Mouse (Mus musculus) lung, adult 18-20 months (tissue): ENCODE results near the gene Chd2.
"Not testable (repeated sequence)": the region's sequence is repeated elsewhere in the genome, so short reads cannot be mapped to it uniquely, and the experiment has no call there.

Source experiments
- DNase-seq, 2 experiments: peaks; one replicate each; pipeline ENCODE4 v3.0.0; 2022; ENCODE audit warnings: mixed read lengths in 2 of 2

Chd2 gene

DNA sequence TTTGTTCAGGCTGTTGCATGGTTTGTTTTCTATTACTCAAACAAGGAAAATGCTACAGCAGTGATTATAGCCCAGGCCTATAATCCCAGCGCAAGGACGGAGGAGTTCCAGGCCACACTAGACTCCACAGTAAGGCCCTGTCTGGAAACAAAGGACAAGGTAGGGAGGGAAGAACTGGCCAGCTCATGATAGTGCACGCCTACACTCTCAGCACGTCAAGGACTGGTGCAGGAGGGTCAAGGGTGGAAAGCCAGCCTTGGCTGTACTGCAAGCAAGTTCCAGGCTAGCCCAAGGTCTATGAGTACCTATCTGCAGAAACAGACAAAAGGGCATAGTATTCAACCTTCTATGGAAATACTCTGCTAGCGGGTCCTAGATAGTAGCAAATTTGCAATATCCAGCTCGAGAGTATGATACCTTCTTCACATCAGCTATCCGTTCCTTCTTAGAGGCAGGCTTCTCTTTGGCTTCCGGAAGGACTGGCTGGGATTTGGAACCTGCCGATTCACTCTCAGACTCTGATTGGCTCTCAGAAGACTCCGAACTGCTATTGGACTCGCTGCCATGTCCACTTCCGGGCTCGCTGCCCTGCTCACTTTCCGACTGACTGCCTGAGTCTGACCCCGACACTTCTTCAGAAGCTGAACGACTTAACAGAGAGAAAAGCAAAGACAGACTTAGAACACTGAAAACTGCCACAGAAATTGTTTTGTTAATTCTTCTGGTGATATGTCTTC is 22.4 kb downstream of the Chd2 start:
- DNase-seq, result no peak

DNA sequence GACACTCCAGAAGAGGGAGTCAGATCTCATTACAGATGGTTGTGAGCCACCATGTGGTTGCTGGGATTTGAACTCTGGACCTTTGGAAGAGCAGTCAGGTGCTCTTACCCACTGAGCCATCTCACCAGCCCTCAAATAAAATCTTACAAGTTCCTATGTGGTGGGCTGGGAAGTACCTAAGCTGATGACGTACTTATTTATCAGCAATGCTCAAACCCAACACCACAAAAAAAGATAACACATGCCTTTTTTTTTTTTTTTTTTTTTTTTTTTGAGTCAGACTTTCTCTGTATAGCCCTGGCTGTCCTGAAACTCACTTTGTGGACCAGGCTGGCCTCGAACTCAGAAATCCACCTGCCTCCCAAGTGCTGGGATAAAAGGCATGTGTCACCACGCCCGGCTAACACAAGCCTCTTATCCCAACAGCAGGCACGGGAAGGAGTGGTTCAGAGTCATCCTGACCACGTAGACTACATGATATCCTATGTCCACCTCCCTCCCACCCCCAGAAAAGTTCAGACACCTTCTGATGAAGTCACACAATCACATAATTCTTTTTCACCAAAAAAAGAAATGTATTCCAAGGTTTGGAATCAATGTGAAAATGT is 23.2 kb downstream of the Chd2 start:
- not testable (repeated sequence) for DNase-seq

DNA sequence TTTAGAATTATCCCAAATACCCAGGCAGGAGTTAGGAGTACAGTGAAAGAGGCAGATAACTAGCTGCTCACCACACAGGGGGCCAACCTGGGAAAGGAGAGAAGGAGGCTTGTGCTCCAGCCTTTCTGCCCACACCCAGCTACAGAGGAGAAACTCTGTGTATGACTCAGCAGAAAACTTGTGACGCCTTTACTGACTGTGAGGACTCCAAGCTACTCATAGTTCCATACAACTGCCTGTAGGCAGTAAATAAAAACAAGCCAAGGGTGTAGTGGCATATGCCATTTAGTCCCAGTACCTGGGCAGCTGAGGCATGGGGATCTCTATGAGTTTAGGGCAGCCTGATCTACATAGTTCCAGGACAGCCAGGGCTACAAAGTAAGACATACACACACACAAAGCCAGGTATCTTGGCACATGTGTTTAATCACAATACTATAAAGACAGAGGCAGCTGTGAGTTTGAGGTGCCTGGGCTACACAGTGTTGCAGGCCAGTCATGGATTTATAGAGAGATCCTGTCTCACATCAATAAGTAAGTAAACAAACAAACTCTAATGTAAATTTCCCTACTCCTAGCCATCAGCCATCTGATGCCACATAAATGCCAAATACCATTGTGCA is 24.1 kb downstream of the Chd2 start:
- DNase-seq, result peak in 1 of 2 experiments; percentile 36

DNA sequence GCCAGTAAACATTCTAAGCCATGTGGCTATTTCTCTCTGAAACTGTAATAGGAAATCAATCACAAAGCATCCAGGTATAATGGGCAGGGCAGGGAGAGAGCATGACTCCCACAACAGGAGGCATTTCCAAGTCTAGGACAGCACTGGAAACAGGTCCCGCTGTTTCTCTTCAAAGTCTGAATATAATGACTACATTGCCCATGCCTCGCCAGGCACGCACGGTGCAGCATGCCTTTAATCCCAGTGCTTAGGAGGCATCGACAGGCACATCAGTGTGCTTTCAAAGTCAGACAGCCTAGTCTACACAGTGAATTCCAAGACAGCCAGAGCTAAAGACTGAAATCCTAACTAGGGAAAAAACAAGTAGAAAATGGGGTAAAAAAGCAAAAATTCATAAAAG is 24.8 kb downstream of the Chd2 start:
- no peak for DNase-seq

DNA sequence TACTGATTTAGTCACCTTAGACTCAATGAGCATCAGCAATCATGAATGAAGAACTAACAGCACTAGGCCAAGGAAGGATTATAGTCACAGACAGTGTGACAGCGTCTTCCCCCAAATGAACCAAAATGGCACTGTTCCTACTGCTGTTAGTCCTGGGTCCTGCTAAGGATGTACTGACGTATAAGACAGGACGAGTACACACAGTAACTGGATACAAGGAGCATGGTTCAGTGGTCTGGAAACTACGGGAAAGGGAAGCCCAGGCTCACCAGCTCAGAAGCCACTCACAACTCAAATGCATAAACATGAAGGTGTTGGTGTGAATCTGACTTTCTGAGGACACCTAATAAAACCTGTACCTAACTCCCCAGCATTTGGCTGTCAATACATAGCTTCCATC is 27.1 kb downstream of the Chd2 start:
- no peak for DNase-seq

DNA sequence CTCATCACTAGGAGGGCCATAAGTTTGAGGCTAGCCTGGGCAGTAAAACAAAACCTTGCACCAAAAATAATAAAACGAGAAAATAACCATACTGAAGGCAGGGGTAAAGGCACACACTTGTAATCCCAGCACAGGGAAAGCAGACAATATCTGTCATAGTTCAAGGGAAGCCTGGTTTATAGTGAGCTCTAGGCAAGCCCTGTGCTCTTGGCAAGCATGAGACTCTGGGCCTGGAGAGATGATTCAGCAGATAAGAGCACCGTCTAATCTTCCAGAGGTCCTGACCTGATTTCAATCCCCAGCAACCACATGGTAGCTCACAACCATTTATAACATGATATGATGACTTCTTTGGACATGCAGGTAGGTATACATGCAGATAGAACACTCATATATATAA is 29.2 kb downstream of the Chd2 start:
- no peak for DNase-seq

DNA sequence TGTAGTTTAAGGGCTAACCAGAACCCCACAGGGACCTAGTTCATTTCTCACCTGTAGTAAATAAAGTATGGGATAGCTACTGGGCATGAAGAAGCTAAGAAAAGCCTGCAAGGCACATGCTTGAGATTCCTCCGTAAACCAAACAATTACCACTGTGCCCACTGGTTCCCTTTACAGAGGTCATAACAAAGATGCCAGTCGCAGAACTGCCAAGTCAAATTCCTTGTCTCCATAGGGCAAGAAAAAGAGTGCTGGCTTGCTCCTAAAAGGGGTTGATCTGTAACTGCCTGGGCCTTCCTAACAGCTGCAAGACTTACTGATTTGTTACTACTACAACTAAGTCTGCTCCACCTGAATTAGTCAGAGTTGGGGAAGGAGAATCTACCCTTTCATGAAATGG is 32.9 kb downstream of the Chd2 start:
- no peak for DNase-seq

DNA sequence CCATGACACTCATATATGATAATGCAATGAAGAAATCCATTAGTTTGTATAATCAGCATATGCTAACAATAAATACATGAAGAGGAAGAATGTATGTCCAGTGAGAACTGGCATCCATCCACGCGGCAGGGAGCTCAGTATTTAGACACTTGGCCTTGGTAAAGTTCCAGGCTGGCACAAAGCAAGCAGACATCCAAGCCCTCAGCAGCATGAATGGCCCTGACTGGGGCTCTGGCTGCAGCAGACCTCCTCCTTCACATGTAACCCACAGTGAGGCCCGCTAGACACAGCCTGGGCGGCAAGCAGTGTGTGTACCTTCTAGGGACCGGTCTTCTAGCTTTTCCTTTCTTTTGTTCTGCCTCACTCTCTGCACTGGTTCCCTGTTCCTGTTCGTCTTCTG is 34.1 kb downstream of the Chd2 start:
- no peak for DNase-seq

DNA sequence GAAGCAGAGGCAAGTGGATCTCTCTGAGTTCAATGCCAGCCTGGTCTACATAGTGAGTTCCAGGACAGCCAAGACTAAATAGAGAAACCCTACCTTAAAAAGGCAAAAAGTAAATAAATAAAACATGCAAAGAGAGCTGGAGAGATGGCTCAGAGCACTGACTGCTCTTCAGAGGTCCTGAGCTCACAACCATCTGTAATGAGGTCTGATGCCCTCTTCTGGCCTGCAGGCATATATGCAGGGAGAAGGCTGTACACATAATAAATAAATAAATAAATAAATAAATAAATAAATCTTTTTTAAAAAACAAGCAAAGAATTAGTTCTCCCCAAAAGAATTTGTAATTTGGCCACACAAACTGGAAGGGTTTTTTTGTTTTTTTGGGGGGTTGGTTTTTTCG is 34.8 kb downstream of the Chd2 start:
- DNase-seq, result no peak

DNA sequence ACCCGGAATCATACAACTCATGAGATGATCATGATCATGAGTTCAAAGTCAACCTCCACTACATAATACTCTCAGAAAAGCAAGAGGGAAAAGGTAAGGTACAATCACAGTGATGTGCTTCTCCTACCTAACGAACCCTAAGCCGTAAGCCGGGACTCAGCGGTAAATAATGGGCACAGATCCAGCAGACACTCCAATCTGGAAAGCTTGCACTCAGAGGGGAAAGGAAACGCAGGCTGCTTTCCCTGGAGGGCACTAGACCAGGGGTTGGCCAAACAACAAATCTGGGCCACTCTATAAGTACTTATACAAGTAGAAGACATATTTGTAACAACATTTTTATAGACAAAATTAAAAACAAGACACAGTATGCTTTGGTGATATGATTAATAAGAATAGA is 36.4 kb downstream of the Chd2 start:
- DNase-seq, result peak; percentile 49 to 60

DNA sequence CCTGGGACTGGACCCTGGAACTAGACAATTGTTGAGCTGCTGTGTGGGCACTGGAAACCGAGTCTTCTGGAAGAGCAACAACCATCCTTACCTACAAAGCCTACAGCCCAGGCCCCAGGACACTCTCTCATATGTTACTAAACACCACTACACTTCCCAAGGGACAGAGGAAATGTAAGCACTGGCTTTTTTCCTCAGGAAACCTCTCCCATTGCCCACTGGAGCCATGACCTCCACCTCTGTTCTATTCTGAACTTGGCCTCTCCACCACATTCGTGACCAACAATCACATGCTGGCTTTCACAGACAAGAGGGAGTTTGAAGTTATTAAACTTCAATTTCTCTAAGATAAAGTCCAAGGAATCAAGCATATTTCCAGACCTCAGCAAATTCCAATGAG is 43.4 kb downstream of the Chd2 start:
- DNase-seq, result no peak

DNA sequence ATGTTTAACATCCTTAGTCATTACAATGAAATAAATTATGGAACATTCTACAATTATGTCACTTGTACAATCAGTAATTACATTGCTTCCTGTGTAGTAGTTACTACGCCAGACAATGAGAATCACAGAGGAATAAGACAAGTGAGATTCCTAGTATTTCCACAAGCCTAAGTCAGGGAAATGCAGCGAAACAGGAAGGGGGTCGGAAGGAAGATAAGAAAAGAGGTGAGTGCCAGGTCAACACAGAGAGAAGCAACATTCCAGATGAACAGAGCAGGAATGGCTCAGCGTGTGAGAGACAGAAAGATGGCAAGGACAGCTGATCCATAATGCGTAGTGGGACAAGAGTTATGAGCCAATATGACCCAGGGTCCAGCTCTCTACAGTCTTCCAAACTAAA is 52.4 kb downstream of the Chd2 start:
- no peak for DNase-seq

DNA sequence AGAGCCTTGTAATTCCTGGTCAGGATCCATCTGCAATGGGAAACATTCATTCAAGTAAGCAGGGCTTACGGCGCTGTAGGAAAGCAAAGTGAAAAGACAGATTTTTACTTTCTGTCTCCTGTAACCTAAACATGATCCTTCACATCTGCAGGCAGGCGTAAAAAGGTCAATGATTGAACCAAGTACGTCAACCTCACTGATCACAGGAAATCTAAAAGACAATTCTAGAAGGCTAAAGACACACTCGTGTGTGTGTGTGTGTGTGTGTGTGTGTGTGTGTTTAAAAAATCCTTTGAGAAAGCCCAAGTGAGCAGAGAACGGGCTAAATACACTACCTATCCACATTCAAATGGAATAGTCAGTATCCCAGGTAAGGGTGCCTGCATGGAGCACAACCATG is 60.5 kb downstream of the Chd2 start:
- no peak for DNase-seq

DNA sequence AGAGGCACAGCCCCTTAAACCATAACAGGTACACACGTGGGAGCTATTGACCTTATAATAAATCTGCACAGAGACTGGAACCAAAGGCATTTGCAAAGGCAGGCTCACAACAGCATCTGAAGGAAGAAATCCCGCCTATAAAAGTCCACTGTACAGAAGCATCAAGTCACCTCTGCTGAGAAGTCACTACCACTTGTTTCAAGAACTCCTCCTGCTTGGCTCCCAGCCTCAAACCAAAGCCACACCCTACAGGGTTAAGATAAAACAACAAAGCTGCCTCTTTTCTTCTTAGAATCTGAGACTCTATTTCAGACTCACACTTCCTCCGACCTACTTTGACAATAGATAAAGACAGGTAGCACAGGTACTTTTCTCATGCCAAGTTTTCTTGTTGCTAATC is 62.1 kb downstream of the Chd2 start:
- DNase-seq, result no peak

DNA sequence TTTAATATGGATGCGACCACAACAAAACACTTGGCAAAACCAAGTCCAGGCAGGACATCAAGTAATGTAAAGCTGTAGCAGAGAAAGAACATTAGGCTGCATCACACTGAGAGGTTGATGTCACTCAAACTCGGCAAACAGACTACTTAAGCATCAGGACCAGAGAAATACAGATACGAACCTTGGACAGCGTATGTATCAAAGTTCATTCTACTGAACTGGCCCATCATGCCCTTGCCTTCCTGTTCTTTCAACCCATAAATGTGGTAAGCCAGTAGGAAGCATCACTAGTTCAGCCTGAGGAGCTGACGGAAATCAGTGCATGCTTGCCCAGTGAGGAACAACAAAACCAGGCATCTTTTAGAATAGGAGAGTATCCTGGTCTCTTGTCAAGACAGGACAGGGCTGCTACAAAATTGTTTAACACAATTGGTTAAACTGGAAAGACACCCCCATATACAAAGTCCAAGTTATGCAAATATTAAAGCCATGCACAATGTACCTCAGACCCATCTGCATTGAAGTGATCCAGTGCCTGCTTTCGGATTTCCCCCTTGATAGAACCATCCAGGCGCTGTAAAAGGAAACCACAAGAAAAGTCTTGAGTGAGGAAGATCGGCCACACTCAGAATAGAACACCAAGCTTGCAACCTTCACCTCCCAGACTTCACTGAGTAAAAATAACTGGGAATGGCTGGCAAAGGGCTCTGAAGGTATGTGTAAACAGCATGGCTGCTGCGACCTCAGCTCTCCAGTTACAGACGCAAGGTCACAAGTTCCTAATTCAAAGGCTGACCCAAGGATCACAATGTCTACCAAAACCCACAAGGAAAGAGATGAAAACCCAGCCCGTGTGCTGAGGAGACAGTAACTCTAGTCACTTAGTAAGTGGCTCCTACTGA is 63.2 kb downstream of the Chd2 start:
- no peak for DNase-seq

DNA sequence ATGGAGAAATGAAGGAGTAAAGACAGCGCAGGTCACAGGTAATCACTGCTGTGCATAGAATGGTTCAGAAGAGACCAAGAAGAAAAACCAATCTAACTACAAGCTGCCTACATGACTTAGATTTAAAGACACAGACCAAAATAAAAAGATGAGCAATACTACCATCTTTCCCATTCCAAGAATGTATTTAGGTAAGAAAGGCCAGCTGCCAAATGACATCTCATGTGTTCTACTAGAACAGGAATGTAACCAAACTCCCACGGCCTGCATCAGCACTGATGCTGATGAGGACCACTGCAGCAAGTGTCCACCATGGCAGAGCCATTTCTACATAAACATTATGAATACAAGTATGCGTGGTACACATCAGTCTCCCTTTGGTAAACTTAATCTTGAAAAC is 73.9 kb downstream of the Chd2 start:
- no peak for DNase-seq

DNA sequence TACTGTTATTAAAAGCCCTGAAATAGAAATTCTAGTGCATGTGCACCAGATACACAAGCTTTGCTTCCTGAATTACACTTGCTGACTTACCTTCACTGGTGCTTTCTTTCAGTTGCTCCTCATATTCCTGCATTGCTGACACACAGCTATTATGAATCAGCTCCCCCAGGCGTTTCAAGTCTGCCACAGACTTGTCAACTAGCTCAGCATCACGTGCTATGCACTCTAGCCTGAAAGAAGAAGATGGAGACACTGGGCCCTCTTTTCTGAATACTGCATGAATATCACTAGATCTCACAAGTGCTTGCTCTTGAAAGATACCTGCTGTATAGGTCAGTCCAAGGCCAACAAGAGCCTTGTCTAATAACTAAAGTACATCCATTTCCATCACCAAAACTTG is 78.1 kb downstream of the Chd2 start:
- DNase-seq, result no peak

DNA sequence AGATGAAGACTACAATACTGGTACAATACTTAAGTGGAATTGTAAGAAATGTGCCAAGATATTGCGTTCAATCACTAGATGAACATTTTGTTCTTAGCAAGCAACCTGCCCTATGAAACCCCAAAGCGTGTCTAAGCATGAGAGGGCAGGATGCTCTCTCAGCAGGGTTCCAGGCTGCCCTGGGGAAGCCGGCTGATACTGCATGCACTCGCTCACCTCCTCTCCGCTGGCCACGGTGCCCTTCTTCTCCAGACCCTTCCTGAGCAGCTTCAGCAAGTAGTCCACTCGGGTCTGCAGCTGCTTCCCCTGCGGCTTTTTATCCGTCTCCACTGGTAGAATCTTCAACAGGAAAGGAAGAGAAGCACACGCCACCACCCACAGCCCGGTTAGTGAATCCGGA is 87.5 kb downstream of the Chd2 start:
- DNase-seq, result no peak

DNA sequence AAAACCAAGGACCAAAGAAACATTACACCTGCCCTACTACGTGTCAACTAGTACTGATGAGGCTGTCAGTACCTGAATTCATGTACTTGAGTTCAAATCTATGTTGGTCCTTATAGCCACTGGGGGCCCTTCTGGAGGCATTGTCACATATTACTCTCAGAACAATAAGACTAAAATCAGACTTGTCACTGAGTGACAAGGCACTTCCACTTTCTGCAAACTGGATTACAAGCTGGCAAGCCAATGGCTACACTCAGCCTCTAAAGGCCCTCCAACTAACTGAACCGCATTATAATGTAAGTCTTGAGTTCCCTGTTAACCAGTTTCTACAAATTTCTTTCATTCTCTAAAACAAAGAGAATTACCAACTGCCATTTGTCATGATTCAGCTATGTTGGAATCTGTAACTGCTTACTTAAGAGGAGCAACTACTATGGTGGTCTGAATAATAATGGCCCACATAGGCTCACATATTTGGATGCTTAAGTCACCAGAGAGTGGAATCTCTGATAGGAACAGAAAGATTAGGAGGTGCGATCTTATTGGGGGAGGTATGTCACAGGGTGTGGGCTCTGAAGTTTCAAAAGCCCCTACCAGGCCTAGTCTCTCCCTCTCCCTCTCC is 89.3 kb downstream of the Chd2 start:
- DNase-seq, result no peak

DNA sequence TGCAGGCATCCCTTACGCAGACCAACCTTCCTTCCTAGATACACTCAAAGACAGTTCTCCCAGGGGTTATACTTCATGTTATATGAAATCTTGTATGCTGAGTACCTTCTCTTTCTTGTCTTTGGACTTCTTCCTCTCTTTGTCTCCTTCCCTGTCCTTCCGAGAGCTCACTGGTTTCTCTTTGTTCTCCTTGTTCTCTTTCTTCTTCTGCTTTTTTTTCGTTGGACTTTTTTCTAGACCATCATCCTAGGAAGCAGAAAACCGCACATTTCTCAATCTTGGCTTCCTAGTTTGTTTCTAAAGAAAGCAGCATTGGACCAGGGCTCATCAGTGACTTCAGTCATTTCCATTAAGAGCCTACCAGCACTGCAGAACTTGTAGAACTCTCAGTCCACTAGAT is 90.0 kb downstream of the Chd2 start:
- no peak for DNase-seq

DNA sequence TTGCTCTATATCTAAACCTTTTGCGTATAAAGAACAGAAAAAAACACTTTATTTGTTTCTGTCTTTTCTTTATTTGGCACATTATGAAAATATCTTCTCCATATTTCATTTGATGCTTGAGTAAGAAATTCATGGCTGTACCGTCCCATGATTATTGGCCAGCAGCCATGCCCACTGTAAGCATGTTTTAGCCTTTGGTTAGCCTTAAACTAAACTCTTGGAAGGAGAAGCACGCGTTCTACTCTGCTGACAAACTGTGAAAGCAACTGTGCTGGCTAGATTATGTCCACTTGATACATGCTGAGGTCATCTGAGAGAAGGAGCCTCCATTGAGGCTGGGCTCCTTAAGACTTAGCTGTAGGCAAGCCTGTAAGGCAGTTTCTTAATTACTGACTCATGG is 99.4 kb downstream of the Chd2 start:
- DNase-seq, result no peak

DNA sequence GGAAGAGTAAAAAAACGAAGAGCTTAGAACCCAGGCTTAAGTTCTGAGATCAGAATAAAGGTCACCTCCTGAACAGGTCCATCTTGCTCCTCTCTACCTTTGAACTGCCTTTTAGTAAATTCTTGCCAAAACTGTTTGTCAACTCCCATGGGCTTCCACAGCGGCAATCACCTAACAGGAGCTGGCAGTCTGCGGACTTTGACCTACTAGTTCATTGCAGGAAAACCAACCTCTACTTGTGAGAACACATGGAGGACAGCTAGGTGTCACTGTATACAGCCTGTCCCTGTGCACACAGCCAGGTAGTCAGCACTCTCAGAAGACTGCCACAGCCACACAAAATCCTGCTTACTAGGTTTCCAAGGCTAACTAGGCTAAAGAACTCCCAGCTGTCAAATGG is 99.8 kb downstream of the Chd2 start:
- DNase-seq, result no peak

DNA sequence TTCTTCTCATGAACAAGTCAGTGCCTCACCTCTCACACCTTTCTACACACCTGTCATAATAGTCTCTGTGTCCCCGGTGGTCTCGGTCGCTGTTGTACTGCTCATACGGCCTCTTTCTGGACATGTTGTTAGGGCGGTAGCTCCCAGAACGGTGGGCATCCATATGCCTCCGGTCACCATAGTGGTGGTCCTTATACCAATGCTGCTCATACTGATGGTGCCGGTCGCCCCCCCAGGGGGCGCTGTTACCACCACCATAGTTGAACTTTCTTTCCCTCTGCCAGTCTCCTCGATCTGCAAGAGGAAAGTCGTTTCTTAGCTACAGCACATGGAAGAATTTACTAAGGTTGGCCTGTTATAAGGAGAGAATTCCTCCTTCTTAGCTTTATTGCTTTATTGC is 105.9 kb downstream of the Chd2 start:
- DNase-seq, result no peak
